Mouse (Mus musculus) liver, embryonic 11.5 days (tissue): Measurements from ENCODE around the gene Snrpa. TPM values are rescaled to one million over a fixed set of nuclear protein-coding genes. Genes with fewer than 3 reads are reported as not detected.

Source experiments
- ATAC-seq: fragments of 200-750 bp; cut with Nextera tagmentation; replicated peaks from 2 replicates; pipeline ENCODE4 v1.8.0; 2017; ENCODE audit warnings: moderate number of reproducible peaks, mild to moderate bottlenecking, moderate TSS enrichment, moderate library complexity; ENCODE audit not compliant: low FRiP score
- DNase-seq: peaks from one replicate; pipeline ENCODE4 v3.0.0-alpha.2; 2017; ENCODE audit warnings: low spot score
- H3K27ac ChIP-seq: fragments of 300-500 bp; sonication (generic); 2 replicates; pipeline ENCODE4 v1.5.1; 2014; ENCODE audit warnings: mild to moderate bottlenecking, low read depth, low read length, control low read depth
- H3K27me3 ChIP-seq: fragments of 300-500 bp; sonication (generic); replicated peaks from 2 replicates; pipeline ENCODE4 v1.6.1; 2014; ENCODE audit warnings: low read length, mixed read lengths; ENCODE audit not compliant: control insufficient read depth, insufficient read depth
- H3K36me3 ChIP-seq: fragments of 300-500 bp; sonication (generic); 2 replicates; pipeline ENCODE4 v1.6.1; 2014; ENCODE audit warnings: mild to moderate bottlenecking, low read length, moderate library complexity, mixed read lengths; ENCODE audit not compliant: control insufficient read depth, insufficient read depth
- H3K4me1 ChIP-seq: fragments of 300-500 bp; sonication (generic); replicated peaks from 2 replicates; pipeline ENCODE4 v1.6.1; 2014; ENCODE audit warnings: low read length, mixed read lengths; ENCODE audit not compliant: control insufficient read depth, insufficient read depth
- H3K4me2 ChIP-seq: fragments of 300-500 bp; sonication (generic); 2 replicates; pipeline ENCODE4 v1.6.1; 2014; ENCODE audit warnings: mild to moderate bottlenecking, control low read depth, moderate library complexity
- H3K4me3 ChIP-seq: fragments of 300-500 bp; sonication (generic); 2 replicates; pipeline ENCODE4 v1.5.1; 2014; ENCODE audit warnings: low read depth, low read length, control low read depth
- H3K9ac ChIP-seq: fragments of 300-500 bp; sonication (generic); 2 replicates; pipeline ENCODE4 v1.6.1; 2014; ENCODE audit warnings: low read depth, low read length, control low read depth
- H3K9me3 ChIP-seq: fragments of 300-500 bp; sonication (generic); 2 replicates; pipeline ENCODE4 v1.6.1; 2016; ENCODE audit warnings: low read length, inconsistent platforms, mixed read lengths; ENCODE audit not compliant: control insufficient read depth
- WGBS: fragments of 180-500 bp; shearing (Covaris S2); extraction: QIAGEN DNeasy Blood & Tissue Kit; methylation state at CpG from one replicate; pipeline ENCODE4 v1.1.7; 2014; 5-methylcytosine and 5-hydroxymethylcytosine counted together
- polyA plus RNA-seq: library from polyadenylated mRNA; unstranded; fragments of >200 nt; fragmentation: Nextera tagmentation; extraction: Ambion mirVana; gene quantifications from 2 replicates; pipeline ENCODE4 v1.2.1, GENCODE M21; 2014

The Snrpa gene
- polyA plus RNA-seq, 1 experiment from 2014 or later, result 294 TPM

DNA sequence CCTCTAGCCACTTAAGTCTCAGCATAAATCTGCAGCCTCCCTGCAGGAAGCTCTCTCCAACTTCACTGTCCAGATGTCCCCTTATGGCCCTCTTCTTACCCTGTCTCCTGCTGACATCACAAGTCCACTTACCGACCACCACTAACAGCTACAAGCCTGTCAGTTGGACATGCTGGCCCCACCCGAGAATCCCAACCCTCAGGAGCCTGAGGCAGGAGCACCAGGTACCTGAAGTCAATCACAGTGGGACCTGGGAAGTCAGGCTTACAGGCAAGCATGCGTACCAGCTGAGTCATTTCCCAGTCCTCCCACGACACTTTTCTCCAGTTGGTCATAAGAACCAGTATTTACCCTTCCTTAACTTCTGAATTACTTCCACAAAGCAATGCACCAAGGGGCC lies 2.3 kb downstream of the Snrpa start:
- 77% methylated on average over 4 of the region's 4 CpGs for WGBS

DNA sequence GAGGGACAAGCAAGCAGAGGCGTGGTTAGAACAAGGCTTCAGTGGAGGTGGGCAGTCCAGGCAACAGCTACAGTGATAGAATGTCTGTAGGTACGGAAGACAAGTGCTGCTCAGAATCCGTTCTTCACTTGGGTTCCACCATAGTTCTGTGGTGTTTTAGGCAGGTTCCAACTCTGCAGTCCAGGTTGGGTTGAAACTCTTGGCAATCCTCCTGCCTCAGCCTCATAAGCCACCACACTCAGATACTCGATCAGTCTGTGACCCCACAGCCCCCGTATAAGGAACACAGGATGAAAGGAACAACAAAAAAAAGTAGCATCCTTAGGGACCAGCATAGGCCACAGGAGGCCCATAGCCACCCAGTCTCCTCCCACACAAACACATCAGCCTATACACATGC lies 3.6 kb downstream of the Snrpa start:
- no peak for DNase-seq
- WGBS, result 95% methylated on average over 5 of the region's 5 CpGs
- no peak for ATAC-seq

More for the DNA sequence above, 2.3 kb downstream of the Snrpa start:
- DNase-seq (no peak), ATAC-seq (no peak)
- Histone ChIP-seq H3K27me3 (no peaks in the 10 kb centered on the region), H3K4me1 (peaks cover 19% of the 10 kb centered on the region), H3K9me3 (no peaks in the 10 kb centered on the region), H3K9ac (no peak overlapping the region), H3K4me2 (peak overlapping the region; percentile 89; the same call in 1 of the 2 replicates), H3K36me3 (peaks cover 53% of the 10 kb centered on the region), H3K27ac (no peak overlapping the region), H3K4me3 (peak overlapping the region; percentile 20; the same call in 1 of the 2 replicates)

DNA sequence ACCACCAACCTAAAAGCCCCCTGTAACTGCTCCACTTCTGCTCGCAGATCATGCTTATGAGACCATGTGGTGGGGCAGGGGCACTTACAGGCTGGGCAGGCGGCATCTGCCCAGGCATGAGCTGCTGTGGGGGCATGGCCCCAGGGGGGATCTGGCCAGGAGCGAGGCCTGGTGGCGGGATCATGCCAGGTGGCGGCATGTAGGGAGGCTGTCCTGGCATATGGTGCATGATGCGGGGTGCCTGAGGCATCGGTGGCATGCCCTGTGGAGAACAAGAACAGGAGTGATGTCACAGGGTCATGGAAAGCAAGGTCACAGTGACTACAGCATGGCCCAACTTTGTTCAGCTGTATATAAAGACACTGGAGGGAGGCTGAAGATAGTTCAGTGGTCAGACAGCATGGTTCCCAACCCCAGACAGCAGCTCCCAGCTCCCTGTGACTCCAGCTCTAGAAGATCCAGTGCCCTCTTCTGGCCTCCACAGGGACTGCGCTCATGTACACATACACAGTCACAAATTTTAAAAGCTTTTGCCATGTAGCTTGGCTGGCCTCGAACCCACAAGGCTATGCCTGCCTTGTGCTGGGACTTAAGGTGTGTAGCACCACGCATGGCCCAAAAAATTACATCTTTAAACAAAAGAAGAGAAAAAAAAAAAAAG lies 6.7 kb downstream of the Snrpa start:
- Histone ChIP-seq H3K27me3 (no peaks in the 10 kb centered on the region), H3K36me3 (peaks cover 91% of the 10 kb centered on the region), H3K9ac (no peak overlapping the region), H3K27ac (no peak overlapping the region), H3K4me2 (no peak overlapping the region), H3K9me3 (no peaks in the 10 kb centered on the region), H3K4me3 (no peak overlapping the region), H3K4me1 (peaks cover 5% of the 10 kb centered on the region)
- DNase-seq (no peak), ATAC-seq (no peak)
- 98% methylated on average over 10 of the region's 10 CpGs for WGBS

More for the DNA sequence above, 3.6 kb downstream of the Snrpa start:
- H3K4me2 ChIP-seq, result no peak overlapping the region
- peaks cover 19% of the 10 kb centered on the region for H3K4me1 ChIP-seq
- no peaks in the 10 kb centered on the region for H3K9me3 ChIP-seq
- peaks cover 66% of the 10 kb centered on the region for H3K36me3 ChIP-seq
- H3K4me3 ChIP-seq, result no peak overlapping the region
- H3K27ac ChIP-seq, result no peak overlapping the region
- H3K9ac ChIP-seq, result no peak overlapping the region
- H3K27me3 ChIP-seq, result no peaks in the 10 kb centered on the region

DNA sequence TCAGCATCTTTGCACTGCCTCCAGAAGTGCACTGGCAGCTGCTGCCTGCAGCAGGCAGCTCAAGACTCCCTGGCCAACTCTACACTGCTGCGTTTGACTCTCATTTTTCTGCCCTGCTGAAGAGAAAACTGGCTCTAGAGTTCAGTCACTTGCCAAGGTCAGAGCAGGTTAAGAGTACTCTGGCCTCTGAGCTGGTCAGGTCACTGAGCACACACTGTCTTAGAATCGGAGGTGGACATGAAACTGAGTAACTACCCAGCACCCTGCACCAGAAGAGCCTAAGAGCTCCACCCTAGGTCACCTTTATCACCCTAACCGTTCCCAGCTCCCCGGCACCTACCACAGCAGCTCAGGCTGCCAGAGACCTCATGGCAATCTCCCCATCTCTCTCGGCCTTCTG lies 10.1 kb downstream of the Snrpa start:
- no peak for DNase-seq
- no peaks in the 10 kb centered on the region for H3K27me3 ChIP-seq
- H3K36me3 ChIP-seq, result peaks cover 63% of the 10 kb centered on the region

DNA sequence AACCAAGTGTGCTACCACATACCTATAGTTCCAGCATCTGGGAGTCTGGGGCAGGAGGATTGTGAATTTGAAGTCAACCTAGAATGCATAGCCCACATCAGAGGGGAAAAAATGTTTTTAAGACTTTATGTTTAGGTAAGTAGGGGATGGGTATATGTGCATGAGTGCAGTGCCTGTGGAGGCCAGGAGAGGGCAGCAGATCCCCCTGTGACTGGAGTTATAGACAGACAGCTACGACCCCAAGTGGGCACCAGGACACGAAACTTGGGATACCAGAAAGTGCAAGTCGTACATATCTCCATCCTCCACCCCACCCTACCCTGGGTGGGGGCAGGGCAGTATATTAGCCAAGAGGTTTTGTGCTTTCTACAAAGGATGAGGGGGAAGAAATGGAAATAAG lies 11.1 kb downstream of the Snrpa start:
- DNase-seq (peak; percentile 68), ATAC-seq (peak; percentile 46; the same call in 1 of the 2 replicates)
- no peak overlapping the region for H3K4me2 ChIP-seq
- H3K9ac ChIP-seq, result no peak overlapping the region
- H3K4me3 ChIP-seq, result no peak overlapping the region
- no peaks in the 10 kb centered on the region for H3K9me3 ChIP-seq
- peaks cover 53% of the 10 kb centered on the region for H3K36me3 ChIP-seq
- H3K27me3 ChIP-seq, result no peaks in the 10 kb centered on the region
- 38% methylated on average over 3 of the region's 3 CpGs for WGBS
- H3K27ac ChIP-seq, result no peak overlapping the region
- H3K4me1 ChIP-seq, result peaks cover 2% of the 10 kb centered on the region; the same call in 1 of the 2 replicates

More for the DNA sequence above, 10.1 kb downstream of the Snrpa start:
- H3K27ac ChIP-seq, result no peak overlapping the region
- no peak overlapping the region for H3K4me2 ChIP-seq
- no peak overlapping the region for H3K9ac ChIP-seq
- ATAC-seq, result no peak
- no peak overlapping the region for H3K4me3 ChIP-seq
- 91% methylated on average over 5 of the region's 5 CpGs for WGBS
- no peaks in the 10 kb centered on the region for H3K9me3 ChIP-seq
- H3K4me1 ChIP-seq, result no peaks in the 10 kb centered on the region

DNA sequence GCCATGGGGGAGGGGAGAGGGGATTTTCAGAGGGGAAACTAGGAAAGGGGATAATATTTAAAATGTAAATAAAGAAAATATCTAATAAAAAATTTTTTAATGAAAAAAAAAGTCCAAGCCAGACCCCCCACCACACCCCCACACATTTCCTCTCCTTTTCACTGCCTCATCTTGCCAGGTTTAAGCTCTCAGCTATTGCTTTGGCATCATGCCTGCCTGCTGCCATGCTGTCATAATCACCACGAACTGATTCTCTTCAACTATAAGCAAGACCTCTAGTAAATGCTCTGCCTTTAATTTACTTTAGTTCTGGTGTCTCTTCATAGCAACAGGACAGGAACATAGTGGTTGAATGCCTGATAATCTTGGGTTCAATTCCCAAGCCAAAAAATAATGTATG lies 13.6 kb downstream of the Snrpa start:
- H3K4me1 ChIP-seq, result peaks cover 8% of the 10 kb centered on the region
- no peak overlapping the region for H3K4me3 ChIP-seq
- peaks cover 28% of the 10 kb centered on the region for H3K36me3 ChIP-seq
- WGBS, result 93% methylated on average over 1 of the region's 1 CpGs
- H3K27me3 ChIP-seq, result no peaks in the 10 kb centered on the region
- DNase-seq (no peak), ATAC-seq (no peak)
- no peaks in the 10 kb centered on the region for H3K9me3 ChIP-seq
- no peak overlapping the region for H3K9ac ChIP-seq
- H3K4me2 ChIP-seq, result no peak overlapping the region
- no peak overlapping the region for H3K27ac ChIP-seq

DNA sequence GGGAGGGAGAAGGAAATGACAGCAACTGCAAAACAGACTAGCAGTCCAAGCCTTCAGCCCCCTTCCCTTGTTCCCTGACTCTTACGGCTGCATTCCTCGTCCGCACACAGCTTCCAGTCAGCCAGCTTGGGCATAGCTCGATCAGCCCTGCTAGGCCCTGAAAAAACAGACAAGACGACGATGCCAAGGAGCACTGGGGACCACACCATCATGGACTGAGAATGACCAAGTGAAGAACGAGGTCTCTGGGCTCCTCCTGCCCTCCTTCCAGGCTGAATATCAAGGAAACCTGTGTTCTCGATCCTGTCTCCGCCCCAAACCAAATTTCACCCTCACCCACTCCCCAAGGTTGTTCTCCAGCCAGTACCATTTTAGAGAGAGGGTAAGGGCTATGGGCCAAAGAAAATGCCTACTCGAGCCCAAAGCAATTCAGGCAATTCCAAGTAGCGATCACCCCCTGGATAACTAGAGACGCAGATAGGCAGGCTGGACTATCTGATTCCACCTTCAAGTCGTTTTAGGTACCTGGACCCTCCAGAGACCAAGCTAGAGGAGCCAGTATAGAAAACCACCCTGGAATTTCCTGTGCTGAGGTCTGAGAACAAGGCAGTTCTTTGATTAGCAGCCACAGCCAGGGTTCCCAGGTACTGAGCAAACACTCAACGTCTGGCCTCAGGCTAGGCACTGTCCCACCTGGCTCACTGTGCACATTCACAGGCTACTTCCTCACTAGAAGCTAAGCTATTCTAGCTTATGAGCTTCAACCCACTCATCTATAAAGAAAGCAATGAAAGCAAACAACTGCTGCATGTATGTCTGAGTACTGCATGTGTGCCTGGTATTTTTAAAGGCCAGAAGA lies 15.0 kb downstream of the Snrpa start, which contains the start of the genes Gm21983 and Mia:
Gene Gm21983, minus strand, starts transcription at position 250 of the 859 bp plus-strand sequence.
Gene Mia, minus strand, starts transcription at position 321 of the 859 bp plus-strand sequence.
- peak within 1 kb of the TSS; percentile 67; the same call in 1 of the 2 replicates for H3K27ac ChIP-seq
- H3K4me3 ChIP-seq, result no peak within 1 kb of the TSS
- no peaks in the 10 kb centered on the region for H3K9me3 ChIP-seq
- no peak for DNase-seq
- no peak within 1 kb of the TSS for H3K9ac ChIP-seq
- ATAC-seq, result no peak
- peaks cover 17% of the 10 kb centered on the region for H3K36me3 ChIP-seq
- H3K27me3 ChIP-seq, result no peaks in the 10 kb centered on the region
- no peak within 1 kb of the TSS for H3K4me2 ChIP-seq
- peaks cover 8% of the 10 kb centered on the region for H3K4me1 ChIP-seq
- WGBS, result 69% methylated on average over 14 of the region's 14 CpGs

DNA sequence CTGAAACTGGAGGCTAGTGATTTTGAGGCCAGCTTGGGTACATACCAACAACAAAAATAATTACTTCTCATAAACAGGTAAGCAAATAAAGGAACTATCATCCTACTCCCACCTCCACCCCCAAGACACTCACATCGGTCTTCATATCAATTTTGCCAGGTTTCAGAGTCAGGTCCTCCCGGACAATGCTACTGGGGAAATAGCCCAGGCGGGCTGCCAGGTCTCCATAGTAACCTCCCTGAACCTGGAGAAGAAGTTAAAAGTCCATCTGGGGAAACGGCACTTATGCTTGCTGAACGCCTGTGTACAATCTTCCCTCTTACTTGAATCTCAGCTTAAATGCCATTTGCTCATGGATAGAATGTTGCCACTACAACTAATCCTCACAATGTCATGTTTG lies 16.0 kb downstream of the Snrpa start:
- Histone ChIP-seq H3K27me3 (no peaks in the 10 kb centered on the region), H3K4me2 (no peak overlapping the region), H3K9me3 (no peaks in the 10 kb centered on the region), H3K4me1 (peaks cover 8% of the 10 kb centered on the region), H3K27ac (peak overlapping the region; percentile 67; the same call in 1 of the 2 replicates), H3K4me3 (no peak overlapping the region), H3K9ac (no peak overlapping the region), H3K36me3 (peaks cover 7% of the 10 kb centered on the region)
- ATAC-seq, result no peak
- DNase-seq, result no peak
- 85% methylated on average over 5 of the region's 5 CpGs for WGBS
